Mouse (Mus musculus): Measurements from ENCODE around the gene Ppm1g. TPM values are rescaled to one million over a fixed set of nuclear protein-coding genes. Genes with fewer than 3 reads are reported as not detected.

Ppm1g gene
- polyA plus RNA-seq, 1 experiment = 89.3 TPM

DNA sequence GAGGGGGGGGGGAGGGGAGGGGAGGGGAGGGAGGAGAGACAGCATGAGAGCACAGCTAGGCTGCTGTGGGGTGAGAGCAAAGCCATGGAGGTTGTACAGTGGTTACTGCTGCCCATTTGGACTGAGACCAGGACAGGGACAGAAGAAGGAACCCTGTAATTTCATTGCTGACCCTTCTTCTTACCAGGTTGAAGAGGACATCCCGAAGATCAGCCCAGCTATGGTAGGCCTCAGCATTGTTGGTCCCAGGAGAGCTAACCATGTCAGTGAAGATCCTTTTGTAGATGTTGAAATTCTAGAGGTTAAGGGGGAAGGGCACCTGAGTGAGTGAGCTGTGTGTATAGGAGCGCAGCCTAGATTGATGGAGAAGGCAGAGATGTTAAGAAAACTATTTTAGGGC, 34.9 kb upstream of the Ppm1g start:
- Histone ChIP-seq H3K27me3 (ENCODE audit: control insufficient read depth, insufficient read depth, insufficient read length) (no peaks in the 10 kb centered on the region), H3K4me2 (ENCODE audit: low read depth) (no peak overlapping the region), H3K36me3 (ENCODE audit: control insufficient read depth, insufficient read depth) (peaks cover 8% of the 10 kb centered on the region), H3K79me2 (ENCODE audit: control insufficient read depth, insufficient read depth) (no peaks in the 10 kb centered on the region), H3K4me3 (no peak overlapping the region), H3ac (ENCODE audit: control insufficient read depth, insufficient read length) (no peak overlapping the region)
- TF ChIP-seq TCF12 (IDR thresholded peaks at IDR 0.05; ENCODE audit: insufficient read depth, poor library complexity, severe bottlenecking) (no peak), TCF3 (IDR thresholded peaks at IDR 0.05; ENCODE audit: insufficient read length, low read depth) (no peak), REST (IDR thresholded peaks at IDR 0.05; ENCODE audit: insufficient read depth, insufficient read length) (no peak), USF1 (IDR thresholded peaks at IDR 0.05; ENCODE audit: low read depth) (no peak), POLR2AphosphoS2 (IDR thresholded peaks at IDR 0.05; ENCODE audit: insufficient read length, low read depth) (no peak), MYOG (IDR thresholded peaks at IDR 0.05; ENCODE audit: control insufficient read depth in 1 of 3, insufficient read depth in 1 of 3, insufficient read length in 2 of 3, low read depth in 2 of 3) (no peak), MYOD1 (IDR thresholded peaks at IDR 0.05; ENCODE audit: control insufficient read depth in 1 of 3, insufficient read length in 2 of 3, low read depth in 2 of 3) (no peak), CEBPB (IDR thresholded peaks at IDR 0.05; ENCODE audit: insufficient read depth, poor library complexity, severe bottlenecking) (no peak)

DNA sequence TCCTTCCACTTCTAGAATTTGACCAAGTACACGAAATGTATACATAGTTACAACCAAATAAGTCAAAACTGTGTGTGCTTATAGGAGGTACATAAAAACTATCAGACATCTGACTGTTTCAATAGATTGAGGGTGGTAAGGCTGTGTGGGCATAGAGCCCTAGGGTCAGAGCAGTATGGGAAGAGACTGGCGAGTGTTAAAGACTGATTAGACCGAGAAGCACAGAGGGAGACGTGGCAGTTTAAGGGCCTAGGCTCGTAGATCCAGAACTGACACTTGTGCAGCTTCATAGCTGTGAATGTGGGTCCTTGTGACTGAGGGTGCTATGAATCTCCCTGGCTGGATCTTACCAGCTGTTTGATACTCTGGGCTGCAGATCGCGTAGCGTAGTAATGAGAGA, 34.4 kb upstream of the Ppm1g start:
- H3K27me3 ChIP-seq (ENCODE audit: control insufficient read depth, insufficient read depth, insufficient read length) = no peaks in the 10 kb centered on the region
- no peak overlapping the region for H3K4me3 ChIP-seq
- H3K4me2 ChIP-seq (ENCODE audit: low read depth) = no peak overlapping the region
- H3ac ChIP-seq (ENCODE audit: control insufficient read depth, insufficient read length) = no peak overlapping the region
- H3K79me2 ChIP-seq (ENCODE audit: control insufficient read depth, insufficient read depth) = no peaks in the 10 kb centered on the region
- H3K36me3 ChIP-seq (ENCODE audit: control insufficient read depth, insufficient read depth) = peaks cover 13% of the 10 kb centered on the region
- TF ChIP-seq TCF12 (IDR thresholded peaks at IDR 0.05; ENCODE audit: insufficient read depth, poor library complexity, severe bottlenecking) (no peak), REST (IDR thresholded peaks at IDR 0.05; ENCODE audit: insufficient read depth, insufficient read length) (no peak), CEBPB (IDR thresholded peaks at IDR 0.05; ENCODE audit: insufficient read depth, poor library complexity, severe bottlenecking) (no peak), POLR2A (IDR thresholded peaks at IDR 0.05; ENCODE audit: insufficient read length, low read depth) (no peak), TCF3 (IDR thresholded peaks at IDR 0.05; ENCODE audit: insufficient read length, low read depth) (no peak), MYOG (IDR thresholded peaks at IDR 0.05; ENCODE audit: control insufficient read depth in 1 of 3, insufficient read depth in 1 of 3, insufficient read length in 2 of 3, low read depth in 2 of 3) (no peak), SRF (IDR thresholded peaks at IDR 0.05; ENCODE audit: control insufficient read depth, insufficient read length, low read depth) (no peak), MYOD1 (IDR thresholded peaks at IDR 0.05; ENCODE audit: control insufficient read depth in 1 of 3, insufficient read length in 2 of 3, low read depth in 2 of 3) (no peak), E2F4 (IDR thresholded peaks at IDR 0.05; ENCODE audit: insufficient read depth) (no peak), POLR2AphosphoS2 (IDR thresholded peaks at IDR 0.05; ENCODE audit: insufficient read length, low read depth) (no peak)

DNA sequence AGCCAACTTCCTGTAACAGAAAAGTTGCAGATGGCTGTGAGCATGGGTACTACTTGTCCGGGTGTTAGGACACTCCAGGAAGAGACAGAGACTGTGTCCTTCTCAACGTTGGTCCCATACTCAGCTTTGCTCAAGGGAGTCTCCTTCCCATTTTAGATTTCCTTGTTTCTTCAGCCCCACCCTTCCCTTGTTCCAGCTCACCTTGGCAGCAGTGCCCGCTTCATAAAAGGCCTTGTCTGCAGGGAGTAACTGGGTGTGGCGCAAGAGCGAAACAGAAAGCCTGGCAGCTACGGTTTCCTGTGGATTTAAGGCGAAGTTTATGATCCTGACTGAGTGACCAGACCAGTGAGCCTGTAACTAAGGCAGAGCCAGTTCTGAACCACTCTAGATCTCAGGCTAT, 34.0 kb upstream of the Ppm1g start:
- no peaks in the 10 kb centered on the region for H3K79me2 ChIP-seq (ENCODE audit: control insufficient read depth, insufficient read depth)
- H3K27me3 ChIP-seq (ENCODE audit: control insufficient read depth, insufficient read depth, insufficient read length) = no peaks in the 10 kb centered on the region
- H3K36me3 ChIP-seq (ENCODE audit: control insufficient read depth, insufficient read depth) = peaks cover 17% of the 10 kb centered on the region
- H3K4me3 ChIP-seq = no peak overlapping the region
- H3ac ChIP-seq (ENCODE audit: control insufficient read depth, insufficient read length) = no peak overlapping the region
- no peak for TF ChIP-seq MAX (IDR thresholded peaks at IDR 0.05; ENCODE audit: low read depth)
- no peak for TF ChIP-seq E2F4 (IDR thresholded peaks at IDR 0.05; ENCODE audit: insufficient read depth)
- TF ChIP-seq POLR2A (IDR thresholded peaks at IDR 0.05; ENCODE audit: insufficient read length, low read depth) = no peak
- no peak for TF ChIP-seq REST (IDR thresholded peaks at IDR 0.05; ENCODE audit: insufficient read depth, insufficient read length)
- no peak for TF ChIP-seq MYOG (IDR thresholded peaks at IDR 0.05; ENCODE audit: control insufficient read depth in 1 of 3, insufficient read depth in 1 of 3, insufficient read length in 2 of 3, low read depth in 2 of 3)
- no peak for TF ChIP-seq CEBPB (IDR thresholded peaks at IDR 0.05; ENCODE audit: insufficient read depth, poor library complexity, severe bottlenecking)
- TF ChIP-seq USF1 (IDR thresholded peaks at IDR 0.05; ENCODE audit: low read depth) = no peak
- TF ChIP-seq TCF12 (IDR thresholded peaks at IDR 0.05; ENCODE audit: insufficient read depth, poor library complexity, severe bottlenecking) = no peak
- TF ChIP-seq POLR2AphosphoS2 (IDR thresholded peaks at IDR 0.05; ENCODE audit: insufficient read length, low read depth) = no peak
- TF ChIP-seq SRF (IDR thresholded peaks at IDR 0.05; ENCODE audit: control insufficient read depth, insufficient read length, low read depth) = no peak
- H3K4me2 ChIP-seq (ENCODE audit: low read depth) = no peak overlapping the region

DNA sequence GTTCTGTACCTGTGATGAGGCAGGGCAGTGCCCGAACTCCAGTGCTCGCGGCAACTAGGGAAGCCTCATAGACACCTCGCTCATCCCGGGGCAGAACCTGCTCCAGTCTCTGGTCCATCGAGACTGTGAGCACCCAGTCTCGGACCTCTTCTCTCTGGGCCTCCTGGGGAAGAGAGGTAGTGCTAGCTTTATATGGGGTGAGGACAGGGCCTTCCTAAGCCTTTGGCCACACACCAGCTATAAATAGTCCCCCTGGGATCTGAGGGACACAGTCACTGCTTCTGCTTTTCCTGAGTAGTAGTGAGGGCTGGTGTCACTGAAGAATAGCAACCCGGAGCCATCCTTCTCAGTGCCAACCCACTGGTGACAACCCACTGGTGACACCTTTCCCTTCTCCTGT, 33.3 kb upstream of the Ppm1g start:
- Histone ChIP-seq H3K4me2 (ENCODE audit: low read depth) (no peak overlapping the region), H3K79me2 (ENCODE audit: control insufficient read depth, insufficient read depth) (no peaks in the 10 kb centered on the region), H3K27me3 (ENCODE audit: control insufficient read depth, insufficient read depth, insufficient read length) (no peaks in the 10 kb centered on the region), H3ac (ENCODE audit: control insufficient read depth, insufficient read length) (no peak overlapping the region), H3K4me3 (no peak overlapping the region), H3K36me3 (ENCODE audit: control insufficient read depth, insufficient read depth) (peaks cover 24% of the 10 kb centered on the region)
- TF ChIP-seq MYOD1 (IDR thresholded peaks at IDR 0.05; ENCODE audit: control insufficient read depth in 1 of 3, insufficient read length in 2 of 3, low read depth in 2 of 3) (no peak), MAX (IDR thresholded peaks at IDR 0.05; ENCODE audit: low read depth) (no peak), TCF12 (IDR thresholded peaks at IDR 0.05; ENCODE audit: insufficient read depth, poor library complexity, severe bottlenecking) (no peak), POLR2A (IDR thresholded peaks at IDR 0.05; ENCODE audit: insufficient read length, low read depth) (no peak), POLR2AphosphoS2 (IDR thresholded peaks at IDR 0.05; ENCODE audit: insufficient read length, low read depth) (no peak), CEBPB (IDR thresholded peaks at IDR 0.05; ENCODE audit: insufficient read depth, poor library complexity, severe bottlenecking) (no peak), E2F4 (IDR thresholded peaks at IDR 0.05; ENCODE audit: insufficient read depth) (no peak), TCF3 (IDR thresholded peaks at IDR 0.05; ENCODE audit: insufficient read length, low read depth) (no peak), REST (IDR thresholded peaks at IDR 0.05; ENCODE audit: insufficient read depth, insufficient read length) (no peak), USF1 (IDR thresholded peaks at IDR 0.05; ENCODE audit: low read depth) (no peak), SRF (IDR thresholded peaks at IDR 0.05; ENCODE audit: control insufficient read depth, insufficient read length, low read depth) (no peak), MYOG (IDR thresholded peaks at IDR 0.05; ENCODE audit: control insufficient read depth in 1 of 3, insufficient read depth in 1 of 3, insufficient read length in 2 of 3, low read depth in 2 of 3) (no peak)

Measured in myocyte (in vitro differentiated cells).